Mouse (Mus musculus) adrenal gland, adult (tissue): Measurements from ENCODE around the gene Magi1.

Experiments used
- DNase-seq, 2 experiments: peaks; one replicate each; pipeline ENCODE4 v3.0.0; 2022 to 2023; ENCODE audit warnings: low spot score in 1 of 2; ENCODE audit not compliant: inconsistent age in 2 of 2

The Magi1 gene

GRCm38 (mm10) chr6:94283318-94284061 is at the start of gene Magi1:
TSS of gene Magi1 (minus strand) at chr6:94283917.
- DNase-seq, result peak; percentile 97 to 98

- peak in 1 of 2 experiments; percentile 27 for DNase-seq
Measured at GRCm38 (mm10) chr6:94327143-94327542, 43.4 kb upstream of the Magi1 start.

GRCm38 (mm10) chr6:94316886-94317285 is 33.2 kb upstream of the Magi1 start:
- no peak for DNase-seq

DNA sequence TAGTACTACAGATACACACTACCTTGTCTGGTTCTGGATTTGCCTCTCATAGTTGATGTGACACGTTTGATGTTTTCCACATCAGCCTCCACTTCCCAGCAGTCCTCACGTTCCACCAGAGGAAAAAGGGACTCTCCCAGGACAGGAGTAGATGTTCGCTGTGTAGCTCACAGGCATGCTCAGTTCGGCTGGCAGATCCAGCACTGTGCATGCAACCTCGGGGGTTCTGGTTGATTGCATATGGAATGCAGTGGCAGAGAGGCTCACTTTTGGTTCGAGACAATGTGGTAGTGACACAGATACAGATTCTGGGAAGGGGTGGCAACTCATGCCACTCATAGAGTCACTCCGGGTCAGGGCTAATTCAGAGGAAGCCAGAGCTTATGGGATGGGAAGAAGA is 28.6 kb upstream of the Magi1 start:
- no peak for DNase-seq

DNA sequence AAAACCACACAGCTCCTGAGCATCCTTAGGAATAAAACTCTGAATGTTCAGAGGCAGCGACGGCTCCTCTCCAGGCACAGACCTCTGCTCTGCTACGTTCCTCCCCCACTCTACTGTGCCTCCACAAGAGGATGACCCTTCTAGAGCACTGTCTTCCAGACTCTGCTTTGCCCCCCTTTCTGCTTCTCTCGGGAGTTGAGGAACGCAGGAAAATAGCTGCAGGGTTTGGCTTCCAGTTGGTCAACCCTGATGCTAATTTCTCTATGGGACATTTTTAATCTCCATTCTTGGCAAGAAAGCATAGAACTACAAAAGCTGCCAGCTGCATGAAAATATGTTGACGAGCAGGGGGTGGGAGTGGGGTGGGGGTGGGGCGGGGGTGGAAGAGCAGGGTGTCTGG is 24.8 kb upstream of the Magi1 start:
- no peak for DNase-seq

DNA sequence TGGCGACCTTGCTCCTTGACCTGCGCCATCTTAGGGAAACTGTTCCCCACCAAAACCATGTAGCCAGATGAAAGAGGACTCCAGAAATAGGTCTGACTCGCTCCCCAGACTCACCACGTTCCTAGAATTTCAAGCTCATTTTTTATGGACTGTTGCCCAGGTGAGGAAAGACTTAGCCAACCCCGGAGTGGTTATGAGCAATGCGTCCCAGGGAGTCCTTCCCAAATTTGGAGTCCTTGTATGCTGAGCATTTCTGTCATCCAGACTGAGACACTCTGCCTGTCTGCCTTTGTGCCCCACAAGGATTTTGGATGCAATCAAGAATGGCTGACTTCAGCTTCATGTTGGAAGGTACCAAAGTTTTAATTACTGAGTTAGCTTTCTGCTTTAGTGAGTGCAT is 19.8 kb upstream of the Magi1 start:
- DNase-seq, result peak in 1 of 2 experiments; percentile 54

DNA sequence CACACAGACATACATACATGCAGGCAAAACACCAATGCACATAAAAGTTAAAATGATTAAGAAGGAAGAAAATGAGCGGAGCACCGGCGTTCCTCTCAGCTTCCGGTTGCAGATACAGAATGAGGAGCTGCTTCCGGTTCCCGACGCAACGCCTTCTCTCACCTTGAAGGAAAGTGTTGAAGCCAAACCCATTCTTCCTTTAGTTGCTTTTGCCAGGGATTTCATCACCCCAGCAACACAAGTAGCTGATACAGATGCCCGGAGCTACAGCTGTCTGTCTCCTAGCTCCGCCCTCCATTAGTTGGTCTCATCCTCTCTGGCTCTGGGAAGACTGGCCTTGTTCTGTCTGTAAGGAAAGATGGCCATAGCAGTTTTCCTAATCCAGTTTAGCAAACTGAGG is 18.1 kb upstream of the Magi1 start:
- no peak for DNase-seq

DNA sequence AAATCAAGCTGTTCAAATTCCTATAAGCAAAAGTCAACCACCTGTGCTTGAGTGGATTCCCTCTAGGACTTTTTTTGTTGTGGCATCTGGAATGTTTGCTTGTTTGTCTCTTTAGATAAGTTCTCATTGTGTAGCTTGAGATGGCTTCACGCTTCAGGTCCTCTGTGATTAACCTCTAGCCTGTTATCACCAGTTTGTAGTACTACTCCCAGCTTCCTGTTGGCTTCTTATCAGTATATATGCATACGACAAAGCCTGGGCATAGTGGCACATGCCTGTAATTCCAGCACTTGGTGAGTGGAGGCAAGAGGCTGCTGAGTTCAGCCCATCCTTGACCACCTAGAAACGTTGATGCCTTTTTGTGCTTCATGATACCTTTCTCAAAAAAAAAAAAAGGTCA is 16.8 kb upstream of the Magi1 start:
- no peak for DNase-seq

GRCm38 (mm10) chr6:94287387-94287786 is 3.7 kb upstream of the Magi1 start:
- DNase-seq, result no peak

DNA sequence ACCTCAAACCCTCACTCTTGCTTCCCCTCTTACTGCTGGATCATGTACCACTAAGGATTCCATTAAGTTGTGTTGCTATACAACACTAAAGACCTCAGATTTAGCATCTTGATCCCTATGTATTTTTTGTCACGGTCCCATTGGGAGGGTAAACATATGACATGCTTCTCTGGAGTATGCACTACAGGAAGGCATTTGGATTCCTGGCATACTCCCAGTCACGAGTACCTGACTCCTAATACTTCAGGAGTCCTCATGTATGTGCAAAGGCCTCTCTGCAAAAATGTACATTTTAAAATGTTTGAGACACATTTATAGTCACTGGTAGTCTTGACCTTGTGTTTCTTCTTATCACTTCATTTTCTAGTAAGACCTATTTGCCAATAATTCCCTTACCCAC is 2.8 kb upstream of the Magi1 start:
- DNase-seq, result no peak

DNA sequence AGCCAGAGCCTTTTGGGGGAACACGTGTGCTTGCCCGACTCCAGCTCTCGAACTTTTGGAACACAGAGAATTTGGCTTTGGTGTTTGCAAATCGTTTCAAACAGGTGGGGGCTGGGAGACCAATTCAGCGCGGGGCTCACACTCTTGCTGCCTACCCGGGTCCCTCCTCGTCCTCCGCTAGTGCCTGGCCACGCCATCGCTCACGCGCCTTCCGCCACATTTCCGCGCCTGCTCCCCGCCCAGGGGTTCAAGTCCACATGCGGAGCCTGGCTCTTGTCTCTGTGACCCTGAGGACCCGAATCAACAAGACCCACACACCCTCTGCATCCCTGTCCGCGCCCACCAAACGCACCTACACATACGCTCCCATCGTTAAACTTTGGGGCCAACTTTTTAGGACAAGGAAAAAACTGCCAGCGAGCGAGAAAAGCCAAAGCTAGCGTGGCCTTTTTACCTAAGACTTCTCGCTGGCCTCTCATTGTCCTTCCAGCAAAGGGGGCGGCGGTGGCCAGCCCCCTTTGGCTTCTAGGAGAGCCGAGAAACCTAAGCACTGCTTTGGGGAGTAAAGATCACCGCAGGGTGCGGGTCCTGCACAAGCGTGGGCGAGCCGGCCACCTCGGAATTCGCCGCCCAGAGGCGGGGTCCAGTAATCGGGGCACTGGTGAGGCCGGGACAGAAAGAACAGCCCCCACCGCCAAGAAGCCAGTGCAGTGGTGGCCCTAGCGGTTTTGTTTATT is 540 bp upstream of the Magi1 start:
- DNase-seq, result peak; percentile 57 to 78

DNA sequence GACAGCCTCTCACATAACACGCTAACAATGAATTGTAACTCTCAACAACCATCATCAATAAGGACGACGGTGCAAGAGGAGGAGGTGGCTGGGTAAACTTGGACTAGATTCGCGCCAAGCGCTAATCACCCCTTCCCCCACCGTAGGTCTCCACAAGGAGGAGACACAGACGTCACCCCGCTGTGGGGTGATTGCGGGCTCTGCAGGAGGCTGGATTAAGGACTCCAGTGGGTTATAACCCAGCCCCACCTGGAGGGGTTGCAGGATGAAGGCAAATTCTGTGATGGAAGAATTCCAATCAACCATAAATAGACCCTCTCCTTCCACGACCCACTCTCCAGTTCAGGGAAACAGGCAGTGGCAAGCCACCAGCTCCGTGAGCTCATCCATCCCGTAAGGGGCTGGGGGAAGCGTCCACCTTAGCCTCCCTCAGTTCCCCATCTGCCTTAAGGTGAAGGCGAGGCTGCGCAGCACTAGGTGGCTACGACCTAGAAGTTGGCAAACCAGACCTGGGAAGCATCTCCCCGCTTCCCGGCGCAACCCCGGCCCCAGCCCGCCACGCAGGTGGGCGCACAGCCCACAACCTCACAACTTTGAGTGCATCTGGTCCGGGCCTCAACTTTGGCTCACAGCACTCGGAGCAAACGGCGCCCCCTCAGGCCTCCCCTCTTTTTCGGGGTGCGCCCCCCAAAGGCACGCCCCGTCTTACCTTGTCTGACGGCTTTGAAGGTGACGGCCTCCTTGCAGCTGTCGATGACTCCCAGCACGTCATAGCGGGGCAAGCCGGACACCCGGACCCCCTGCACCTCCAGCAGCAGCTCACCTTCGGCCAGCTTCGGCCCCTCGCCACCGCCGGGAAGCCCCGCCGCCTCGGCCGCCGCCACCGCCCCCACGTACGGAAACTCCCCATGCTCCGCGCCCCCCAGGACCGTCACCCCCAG is 1.1 kb downstream of the Magi1 start:
- peak; percentile 70 to 76 for DNase-seq

GRCm38 (mm10) chr6:94281606-94282280 is 2.0 kb downstream of the Magi1 start:
- peak; percentile 51 to 69 for DNase-seq

GRCm38 (mm10) chr6:94273941-94274340 is 9.8 kb downstream of the Magi1 start:
- DNase-seq, result no peak

DNA sequence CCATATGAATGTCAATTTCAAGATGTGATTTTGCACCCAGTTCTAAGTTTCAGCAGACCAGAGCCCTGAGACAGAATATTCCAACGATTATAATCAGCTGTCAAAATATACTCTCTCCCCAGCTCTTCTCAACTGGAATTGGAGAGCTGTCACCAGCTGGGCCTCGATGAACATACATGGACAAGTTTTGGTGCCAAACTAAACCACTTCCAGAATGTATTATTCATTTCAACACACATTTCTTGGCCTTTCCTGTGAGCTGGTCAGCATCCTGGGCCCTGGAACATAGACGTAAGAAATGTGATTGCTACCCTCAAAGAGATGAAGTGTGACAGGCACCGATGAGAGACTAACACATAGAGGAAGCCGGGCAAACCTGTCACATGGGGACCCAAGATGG is 13.7 kb downstream of the Magi1 start:
- DNase-seq, result no peak

GRCm38 (mm10) chr6:94269174-94269573 is 14.5 kb downstream of the Magi1 start:
- DNase-seq, result no peak

- no peak for DNase-seq
Measured at GRCm38 (mm10) chr6:94265244-94265935, 18.3 kb downstream of the Magi1 start.

- peak in 1 of 2 experiments; percentile 39 for DNase-seq
Measured at GRCm38 (mm10) chr6:94264183-94264941, 19.4 kb downstream of the Magi1 start.

- no peak for DNase-seq
Measured at GRCm38 (mm10) chr6:94260831-94261230, 22.9 kb downstream of the Magi1 start.
